Mouse (Mus musculus): ENCODE measurements at regions not wholly inside any gene's neighbourhood (a gene's known extent, or its start where the extent isn't known, plus 50 kb on each side); places are given as distances from the start of the nearest gene placed in this dataset.

DNA sequence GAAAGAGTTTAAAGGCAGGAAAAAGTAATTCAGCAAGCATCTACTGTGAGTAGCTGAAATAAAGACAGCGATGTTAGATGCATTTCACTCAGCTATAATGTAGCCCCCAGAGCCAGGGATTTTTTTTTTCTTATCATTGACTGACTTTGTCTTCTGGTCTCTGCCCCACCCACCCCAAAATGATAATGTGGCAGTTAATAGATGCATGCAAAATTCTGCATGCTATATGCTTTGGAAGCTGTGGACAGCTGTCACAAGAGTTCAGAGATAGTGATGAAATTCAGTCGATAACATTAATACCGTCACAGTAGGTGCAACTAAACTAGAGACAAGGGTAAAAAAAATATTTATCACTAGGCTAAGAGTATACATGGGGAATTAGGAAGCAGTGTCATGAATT lies 263.7 kb downstream of the Rpl36a-ps1 start:
- DNase-seq (ENCODE audit: low spot score), result no peak

DNA sequence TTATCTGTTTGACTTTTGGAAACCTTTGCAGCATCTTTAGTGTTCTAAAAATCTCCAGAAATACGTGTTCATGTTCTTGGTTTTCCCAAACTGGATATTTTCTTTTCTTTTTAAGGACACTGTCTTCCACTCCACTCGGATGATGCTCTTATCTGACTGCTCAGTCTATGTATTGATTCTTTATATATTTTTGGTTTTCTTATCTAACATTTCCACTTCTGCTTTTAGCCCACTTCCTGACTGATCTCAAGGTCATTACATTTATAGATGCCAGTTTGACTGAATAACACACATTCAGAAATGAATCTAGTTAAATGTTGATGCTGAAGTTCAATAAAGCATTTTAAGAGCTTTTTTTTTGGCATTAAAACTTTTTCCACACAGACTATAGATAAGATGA lies 265.3 kb downstream of the Rpl36a-ps1 start:
- DNase-seq (ENCODE audit: low spot score), result no peak

DNA sequence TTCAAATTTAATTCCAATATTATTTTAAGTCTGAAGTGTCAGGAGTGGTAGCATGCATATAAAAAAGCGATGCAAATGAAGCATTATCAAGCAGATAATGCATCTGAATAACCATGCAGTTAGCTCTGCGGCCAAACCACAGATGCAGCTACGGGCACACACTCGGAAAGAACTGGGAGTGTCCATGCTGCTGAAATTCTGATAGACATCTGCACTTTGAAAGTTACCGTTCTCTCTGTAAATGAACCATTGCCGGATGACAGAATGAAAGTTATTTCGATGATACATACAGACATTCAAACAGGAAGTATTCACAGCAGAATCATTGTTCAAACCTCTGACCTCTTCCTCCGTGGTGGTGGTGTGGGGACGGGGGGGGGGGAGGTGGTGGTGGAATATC lies 271.6 kb downstream of the Rpl36a-ps1 start:
- DNase-seq (ENCODE audit: low spot score), result no peak

DNA sequence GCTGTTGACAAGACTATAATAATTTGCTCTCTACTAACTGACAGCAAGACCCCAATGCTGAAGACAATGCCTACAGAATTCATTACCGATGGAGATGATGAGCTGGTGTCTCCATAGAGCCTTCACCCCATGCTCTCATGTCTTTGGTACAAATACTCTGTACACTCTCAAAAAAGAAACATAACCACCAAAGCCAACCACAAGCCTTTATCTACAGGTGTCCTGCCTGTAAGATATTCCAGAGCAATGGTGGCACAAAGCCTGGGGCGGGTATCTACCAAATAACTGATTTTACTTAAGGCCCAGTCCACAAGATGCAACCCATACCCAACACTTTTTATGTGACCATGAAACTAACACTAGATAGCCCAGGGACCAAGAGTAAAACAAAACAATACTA lies 273.1 kb downstream of the Rpl36a-ps1 start:
- DNase-seq (ENCODE audit: low spot score), result no peak

DNA sequence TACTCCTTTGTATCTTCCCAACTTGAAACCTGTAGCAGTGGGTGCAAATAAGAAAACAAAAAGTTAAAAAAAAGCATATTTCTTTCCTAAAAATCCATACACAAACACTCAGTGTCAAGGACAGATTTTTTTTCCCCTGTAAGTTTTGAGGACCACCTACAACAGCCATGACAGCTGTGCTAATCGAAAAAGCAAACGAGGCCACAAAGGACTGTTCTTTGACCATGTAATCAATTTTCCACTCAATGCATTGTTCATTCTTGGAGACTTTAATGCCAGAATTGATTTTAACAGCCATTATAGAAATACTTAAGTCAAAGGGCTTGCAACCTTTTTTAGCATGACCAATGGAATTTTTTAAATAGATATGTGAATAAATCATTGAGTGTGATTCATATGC lies 286.1 kb downstream of the Rpl36a-ps1 start:
- DNase-seq (ENCODE audit: low spot score), result no peak

DNA sequence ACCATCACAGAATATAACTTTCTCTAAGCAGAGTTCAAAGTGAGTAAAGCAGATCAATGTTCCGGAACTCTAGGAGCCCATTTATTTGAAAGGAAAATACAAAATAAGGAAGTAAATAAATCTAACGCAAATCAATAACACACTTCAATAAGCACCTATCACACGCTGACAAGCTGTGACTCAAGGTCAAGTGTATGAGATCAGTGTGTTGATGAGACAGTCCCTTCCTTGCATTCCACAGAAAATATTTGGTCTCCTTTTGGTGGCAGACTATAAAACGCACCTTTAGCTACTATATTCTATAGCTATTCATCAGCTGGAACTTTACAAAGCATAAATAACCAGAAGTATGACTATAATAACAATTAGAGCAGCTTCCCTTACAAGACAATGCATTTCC lies 286.5 kb downstream of the Rpl36a-ps1 start:
- no peak for DNase-seq (ENCODE audit: low spot score)

DNA sequence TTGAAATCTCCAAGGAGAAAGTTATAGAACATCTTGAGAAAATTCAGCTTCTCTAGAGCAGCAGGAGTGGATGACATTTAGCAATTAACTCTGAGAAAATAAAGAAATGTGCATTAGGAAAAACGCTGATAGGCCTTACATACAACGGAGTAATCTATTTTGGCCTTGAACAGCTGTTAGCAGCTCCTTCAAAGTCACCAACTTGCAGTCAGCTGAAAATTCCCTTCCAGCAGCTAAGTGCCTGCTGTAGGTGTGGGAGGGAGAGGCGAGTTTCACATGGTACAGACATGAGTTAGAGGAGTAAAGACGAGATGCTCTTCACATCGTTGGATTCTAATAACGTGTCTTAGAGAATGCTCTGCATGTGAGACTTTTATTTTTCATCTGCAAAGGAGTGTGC lies 290.8 kb downstream of the Rpl36a-ps1 start:
- DNase-seq (ENCODE audit: low spot score), result no peak

DNA sequence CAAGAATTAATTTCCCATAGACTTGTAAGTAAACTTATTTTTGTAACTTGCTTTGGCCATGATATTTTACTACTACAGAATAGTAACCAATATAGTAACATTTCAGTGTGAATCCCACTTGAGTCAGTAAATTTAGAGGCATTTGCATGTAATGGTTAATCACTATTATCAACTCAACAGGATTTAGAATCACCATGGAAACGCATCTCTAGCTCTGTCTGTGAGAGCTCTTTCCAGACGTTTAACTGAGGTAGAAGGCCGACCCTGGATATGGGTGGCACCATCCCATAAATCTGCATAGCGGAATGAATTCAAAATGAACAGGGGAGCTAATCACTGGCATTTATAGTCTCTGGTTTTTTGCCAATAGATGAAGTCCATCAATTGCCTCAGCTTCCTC lies 337.6 kb downstream of the Rpl36a-ps1 start:
- DNase-seq (ENCODE audit: low spot score), result no peak

DNA sequence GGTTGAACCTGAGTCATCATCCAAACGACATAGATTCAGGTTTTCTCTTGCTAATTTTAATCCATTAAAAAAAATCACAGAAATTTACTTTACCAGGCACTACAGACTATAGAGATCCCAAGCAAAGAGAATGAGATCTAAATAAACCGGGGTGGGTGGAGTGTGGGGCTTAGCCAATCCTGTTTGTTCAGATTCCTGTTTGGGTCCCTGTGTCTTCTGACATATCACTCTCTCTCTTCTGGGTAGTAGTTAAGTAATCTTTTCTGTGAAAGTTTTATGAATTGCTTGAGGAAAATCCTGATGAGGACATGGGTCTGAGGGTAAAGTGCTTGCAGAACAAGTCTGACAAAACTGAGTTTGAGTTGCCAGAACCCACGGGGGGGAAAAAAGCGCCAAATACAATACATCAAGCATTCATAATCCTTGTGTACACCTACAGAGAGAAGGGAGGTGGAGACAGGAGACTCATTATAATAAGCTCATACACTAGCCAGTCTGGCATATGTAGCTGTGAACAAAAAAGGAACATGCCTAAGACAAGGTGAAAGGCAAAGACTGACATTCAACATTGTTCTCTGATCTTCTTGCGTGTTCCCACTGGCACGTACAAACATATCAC lies 339.8 kb downstream of the Rpl36a-ps1 start:
- no peak for DNase-seq (ENCODE audit: low spot score)

DNA sequence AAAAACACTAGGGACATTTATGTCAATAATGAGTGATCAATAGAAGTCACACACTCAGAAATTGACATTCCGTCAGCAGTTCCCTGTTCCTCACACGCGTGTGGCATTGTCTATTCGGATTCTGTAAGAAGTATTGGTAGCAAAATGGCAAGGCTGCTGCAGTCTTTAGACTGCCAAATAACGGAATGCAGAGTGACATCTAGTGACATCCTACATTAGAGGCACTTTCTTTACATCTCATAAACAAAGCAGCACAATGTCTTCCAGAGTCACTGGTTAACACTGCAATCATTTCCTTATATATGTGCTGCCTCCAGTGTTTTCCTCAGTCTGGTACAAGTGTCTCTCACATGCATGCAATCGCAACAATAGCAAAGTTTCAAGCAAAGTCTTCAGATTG lies 342.9 kb downstream of the Rpl36a-ps1 start:
- no peak for DNase-seq (ENCODE audit: low spot score)

DNA sequence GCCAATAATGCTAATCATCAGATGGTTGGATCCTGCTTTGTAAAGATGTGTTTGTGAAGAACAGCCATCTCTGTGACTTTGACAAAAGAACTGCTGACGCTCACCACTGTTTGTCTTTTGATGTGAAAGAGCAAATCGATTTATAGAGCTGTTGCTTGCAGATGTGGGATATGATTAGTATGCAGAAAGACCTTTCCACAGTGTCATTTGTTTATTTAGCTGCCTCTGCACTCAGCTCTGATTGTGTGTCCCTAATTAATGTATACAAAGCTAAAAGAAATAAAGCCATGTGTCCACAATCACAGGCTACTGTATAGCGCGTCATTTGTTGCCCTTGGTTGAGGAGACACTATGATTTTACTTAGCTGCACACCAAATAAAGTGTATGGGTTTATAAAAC lies 343.6 kb downstream of the Rpl36a-ps1 start:
- no peak for DNase-seq (ENCODE audit: low spot score)

DNA sequence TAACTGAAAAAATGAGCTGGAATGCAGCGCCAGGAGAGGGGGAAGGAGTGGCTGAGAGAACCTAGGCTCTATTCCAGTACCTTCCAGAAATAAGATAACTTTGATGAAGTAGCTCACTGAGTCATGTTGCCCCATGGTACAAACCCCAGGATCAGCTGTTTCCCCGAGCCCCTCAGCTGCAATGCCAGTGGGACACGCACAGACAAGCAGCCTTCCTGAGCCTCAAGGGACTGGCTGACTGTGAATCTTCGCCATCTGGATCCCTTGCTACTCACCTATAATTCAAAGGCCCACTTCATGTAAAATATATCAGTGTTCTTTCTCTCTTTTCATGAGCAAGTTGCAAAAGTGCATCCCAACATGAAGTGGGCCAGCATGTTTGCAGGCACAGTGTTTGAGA lies 346.5 kb downstream of the Rpl36a-ps1 start:
- no peak for DNase-seq (ENCODE audit: low spot score)

DNA sequence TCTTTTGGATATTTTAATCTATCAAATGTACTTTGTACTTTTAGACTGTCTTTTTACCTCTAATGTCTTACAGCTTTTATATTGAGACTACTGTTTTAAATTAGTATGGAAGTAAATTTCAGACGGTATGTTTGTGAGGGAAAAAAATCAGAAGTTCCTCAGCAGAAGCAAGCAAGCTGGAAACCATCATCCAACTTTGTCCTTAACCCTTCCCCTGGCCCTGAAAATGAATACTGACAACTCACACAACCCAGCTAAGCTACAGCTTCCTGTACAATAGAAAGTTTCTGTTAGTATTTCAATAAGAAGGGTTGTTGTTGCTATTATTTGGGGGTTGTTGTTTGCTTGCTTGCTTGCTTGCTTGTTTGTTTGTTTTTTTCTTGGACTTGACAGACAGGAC lies 350.4 kb downstream of the Rpl36a-ps1 start:
- DNase-seq (ENCODE audit: low spot score), result no peak

DNA sequence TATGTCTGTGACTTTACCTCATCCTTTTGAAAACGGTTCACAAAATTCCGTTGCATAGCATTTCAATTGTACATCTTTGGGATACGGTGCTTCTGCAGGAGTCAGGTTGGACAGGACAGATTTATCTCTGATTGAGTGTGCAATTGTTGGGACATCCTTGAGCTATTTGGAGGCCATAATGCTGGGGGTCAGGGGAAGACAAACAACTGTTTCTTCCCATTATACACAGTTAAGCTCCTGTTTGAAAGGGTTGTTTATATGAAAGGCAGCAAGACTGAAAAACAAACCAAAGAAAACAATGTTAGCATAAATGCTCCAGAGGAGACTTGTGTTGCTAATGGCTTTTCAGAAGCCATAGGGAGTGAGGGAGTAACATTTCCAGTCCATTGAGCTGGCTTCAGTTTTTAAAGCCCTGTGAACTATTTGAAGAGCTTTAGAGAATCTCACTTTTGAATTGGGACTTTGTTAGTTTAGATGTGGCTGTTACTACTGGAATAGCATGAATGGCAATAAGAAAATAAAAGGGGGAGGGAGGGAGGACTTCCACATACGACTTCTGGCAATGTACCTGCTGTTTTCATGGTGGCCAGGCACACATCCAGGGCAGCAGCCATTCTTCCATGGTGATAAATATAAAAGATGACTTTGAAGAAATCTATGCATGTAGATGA lies 351.3 kb downstream of the Rpl36a-ps1 start:
- no peak for DNase-seq (ENCODE audit: low spot score)

DNA sequence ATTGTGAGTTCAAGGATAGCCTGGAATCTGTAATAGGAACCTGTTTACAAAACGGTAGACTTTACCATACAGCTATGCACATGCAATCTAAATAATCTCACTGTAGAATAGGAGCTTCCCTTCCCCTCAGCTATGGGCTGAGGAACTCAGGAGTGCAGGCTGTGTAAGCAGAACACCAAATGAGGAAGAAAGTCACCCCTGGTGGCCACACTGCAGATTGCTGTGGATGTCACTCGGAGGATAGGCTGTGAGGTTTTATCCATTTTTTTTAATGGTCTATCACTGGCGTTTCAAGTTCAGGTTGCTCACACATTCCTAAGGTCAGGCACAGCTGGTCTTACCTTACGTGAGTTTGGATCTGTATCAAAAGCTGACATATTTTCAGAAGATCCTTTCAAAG lies 365.1 kb downstream of the Rpl36a-ps1 start:
- DNase-seq (ENCODE audit: low spot score), result no peak

DNA sequence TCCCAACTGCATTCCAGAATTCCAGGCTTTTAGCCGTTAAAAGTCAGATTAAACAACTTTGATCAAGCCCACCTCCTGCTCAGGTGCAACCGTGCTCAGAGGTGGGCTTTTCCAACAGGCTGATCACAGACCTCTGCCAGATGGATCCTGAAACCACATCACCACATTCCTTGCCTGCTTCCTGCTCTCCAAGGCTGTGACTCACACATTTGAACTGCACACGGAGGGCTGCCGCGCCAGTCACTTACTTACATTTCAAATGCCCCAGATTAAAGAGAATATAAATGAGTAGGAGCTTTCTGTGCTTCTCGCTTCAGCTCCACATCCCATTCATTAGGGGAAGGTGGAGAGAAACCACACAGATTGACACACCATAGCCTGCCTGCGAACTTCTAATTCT lies 367.6 kb downstream of the Rpl36a-ps1 start:
- DNase-seq (ENCODE audit: low spot score), result no peak

DNA sequence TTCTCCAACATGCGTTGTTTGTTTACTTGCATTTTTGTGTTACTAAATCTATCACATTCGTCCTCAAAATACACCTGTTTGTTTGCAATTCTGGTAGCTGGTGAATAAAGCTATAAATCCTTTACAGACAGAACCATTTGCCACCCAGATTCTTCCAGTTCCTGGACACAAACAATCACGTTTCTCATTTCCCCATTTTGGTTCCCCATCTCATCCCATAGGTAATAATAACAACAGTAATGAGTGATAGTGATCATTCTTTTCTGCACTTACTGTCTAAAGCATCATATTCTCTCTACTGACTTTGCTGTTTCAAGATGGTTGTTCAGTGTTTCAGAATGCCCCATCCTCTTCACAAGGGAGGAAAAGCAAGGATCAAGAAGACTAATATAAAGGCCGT lies 368.3 kb downstream of the Rpl36a-ps1 start:
- DNase-seq (ENCODE audit: low spot score), result no peak

DNA sequence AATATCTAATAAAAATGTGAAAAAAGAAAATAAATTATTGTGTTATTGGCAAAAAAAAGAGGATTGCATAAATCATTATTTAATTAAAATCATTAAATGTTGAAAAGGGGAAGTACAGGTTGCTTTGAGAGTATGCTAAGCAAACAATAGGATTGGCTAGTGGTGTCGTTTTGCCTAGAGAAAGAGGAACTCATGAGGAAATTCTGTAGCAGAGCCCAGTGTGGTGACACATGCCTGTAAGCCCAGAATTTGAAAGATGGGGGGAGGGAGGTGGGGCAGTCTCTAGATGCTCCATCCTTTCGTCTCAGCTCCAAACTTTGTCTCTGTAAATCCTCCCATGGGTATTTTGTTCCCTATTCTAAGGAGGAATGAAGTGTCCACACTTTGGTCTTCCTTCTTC lies 388.3 kb downstream of the Rpl36a-ps1 start:
- DNase-seq (ENCODE audit: low spot score), result no peak

DNA sequence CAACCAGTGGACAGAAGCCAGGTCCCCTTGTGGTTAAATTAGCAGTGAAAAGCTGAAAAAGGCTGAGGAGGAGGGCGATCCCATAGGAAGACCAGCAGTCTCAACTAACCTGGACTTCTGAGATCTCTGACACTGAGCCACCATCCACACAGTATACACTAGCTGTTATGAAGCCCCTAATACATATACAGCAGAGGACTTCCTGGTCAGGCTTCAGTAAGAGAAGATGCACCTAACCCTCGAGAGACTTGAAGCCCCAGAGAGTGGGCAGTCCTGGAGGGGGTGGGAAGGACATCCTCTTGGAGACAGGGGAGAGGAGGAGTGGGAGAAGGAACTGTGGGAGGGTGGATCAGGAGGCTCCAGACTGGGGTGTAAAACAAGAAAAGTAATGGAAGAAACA lies 397.9 kb downstream of the Rpl36a-ps1 start:
- no peak for DNase-seq (ENCODE audit: low spot score)

DNA sequence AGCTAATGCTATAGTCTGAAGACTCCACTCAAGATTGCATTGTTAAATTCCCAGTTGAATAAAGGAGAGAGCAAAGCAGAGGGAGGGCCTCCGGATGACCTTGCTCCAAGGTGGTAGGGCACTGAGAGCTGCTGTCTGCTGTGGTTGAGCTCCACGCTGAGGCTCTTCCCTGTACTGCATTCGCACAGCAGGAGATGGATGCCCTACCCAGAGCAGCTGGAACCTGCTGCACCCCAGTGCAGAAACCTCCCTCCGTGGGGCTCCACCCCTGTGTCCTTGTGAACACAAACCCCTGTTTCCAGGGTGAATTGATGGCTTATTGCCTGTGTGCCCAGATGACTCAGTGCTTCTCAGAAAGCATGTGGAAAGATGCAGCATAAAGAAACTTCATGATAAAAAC lies 404.3 kb downstream of the Rpl36a-ps1 start:
- DNase-seq (ENCODE audit: low spot score), result peak; percentile 11

DNA sequence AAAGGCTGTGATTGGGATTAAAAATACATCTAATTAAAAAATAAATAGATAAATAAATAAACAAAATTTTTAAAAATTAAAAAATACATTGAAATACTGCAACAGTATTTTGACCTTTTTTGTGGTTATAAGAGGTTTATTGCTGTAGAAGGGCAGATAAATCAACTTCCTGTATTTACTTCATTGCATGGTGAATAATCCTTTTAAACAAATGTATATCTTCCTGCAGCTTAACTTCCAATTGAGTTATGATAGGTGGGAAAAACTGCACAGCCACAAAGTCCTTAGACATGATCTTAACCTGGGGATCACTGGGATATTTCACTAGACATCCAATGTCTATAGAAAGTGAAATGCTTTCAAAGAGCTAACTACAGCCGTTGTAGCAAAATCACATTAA lies 402.1 kb upstream of the Dach1 start:
- DNase-seq (ENCODE audit: low spot score), result no peak

DNA sequence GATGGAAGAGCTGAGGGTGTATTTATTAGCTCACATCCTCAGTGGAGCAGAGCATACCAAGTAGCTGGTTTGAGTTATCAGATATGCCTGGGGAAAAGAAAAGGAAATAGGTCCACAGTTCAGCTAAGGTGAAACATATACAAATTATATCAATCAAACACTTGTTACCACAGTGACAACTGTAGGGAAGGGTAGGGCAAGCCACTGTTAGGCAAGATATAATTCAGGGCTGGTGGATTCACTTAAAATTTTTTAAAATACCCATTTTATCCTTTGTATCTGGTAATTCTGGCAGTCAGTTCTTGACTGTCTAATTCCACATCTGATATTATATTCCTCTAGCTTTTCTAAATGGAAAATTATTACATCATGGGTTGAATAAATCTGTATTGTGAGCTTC lies 392.4 kb upstream of the Dach1 start:
- no peak for DNase-seq (ENCODE audit: low spot score)

DNA sequence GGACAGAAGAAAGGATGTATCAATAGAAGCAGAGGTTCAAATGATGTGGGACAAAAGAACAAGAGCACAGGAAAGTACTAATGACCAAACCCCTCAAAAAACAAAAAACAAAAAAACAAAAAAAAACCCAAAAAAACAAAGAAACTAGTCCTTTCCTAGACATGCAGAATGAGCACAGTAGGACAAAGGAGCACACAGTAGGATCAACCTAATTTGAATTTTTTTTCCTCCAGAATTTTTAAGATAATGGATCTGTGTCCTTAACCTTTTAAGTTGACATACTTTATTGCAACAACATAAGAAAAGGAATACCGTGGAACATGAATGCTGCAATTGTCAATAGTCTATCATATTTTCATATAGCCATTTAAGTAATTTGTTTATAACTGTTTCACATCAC lies 370.2 kb upstream of the Dach1 start:
- no peak for DNase-seq (ENCODE audit: low spot score)

DNA sequence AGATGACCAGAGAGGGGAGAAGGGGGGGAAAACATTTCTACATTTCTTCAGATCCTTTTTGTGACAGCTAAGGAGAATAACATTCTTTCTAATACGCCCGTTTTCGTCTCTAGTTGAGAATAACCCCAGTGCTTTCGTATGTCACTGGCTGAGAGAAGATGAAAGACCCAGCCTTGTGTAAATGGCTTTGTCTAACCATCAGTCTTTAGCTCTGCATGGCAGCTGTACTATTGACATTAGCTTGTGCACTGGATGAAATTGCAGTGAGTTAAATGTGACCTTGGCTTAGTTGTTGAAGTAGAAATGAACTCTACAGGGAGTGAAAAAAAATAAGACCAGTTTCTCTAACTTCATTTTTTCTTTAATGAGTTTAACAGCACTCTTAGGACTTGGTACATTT lies 368.7 kb upstream of the Dach1 start:
- DNase-seq (ENCODE audit: low spot score), result no peak
